Comparison of ENCODE assay signal across 8 mouse cellular contexts in genomic region chr13:102898374-102899131, GRCm38 (mm10).
DNase-seq lines count a peak whose midpoint lies in the region; ATAC-seq and TF ChIP-seq lines count a peak whose summit lies in the region.

No protein-coding gene starts in this region.

- H3K4me3 ChIP-seq in liver, postnatal 0 days (ENCODE audit: low read depth, low read length): no peak overlapping the region
- no peak overlapping the region for H3K4me3 ChIP-seq in spleen, adult 2 months (ENCODE audit: extremely low read depth, insufficient read depth, insufficient read length)

- H3K27ac ChIP-seq in liver, postnatal 0 days (ENCODE audit: low read depth): peak overlapping the region; percentile 56; the same call in 1 of the 2 replicates
- peak overlapping the region; percentile 84 for H3K27ac ChIP-seq in spleen, adult 2 months (ENCODE audit: insufficient read depth, low read length)

- H3K36me3 ChIP-seq in liver, postnatal 0 days (replicated peaks; ENCODE audit: insufficient read depth, low read length): no peaks in the 10 kb centered on the region
- no peaks in the 10 kb centered on the region for H3K36me3 ChIP-seq in spleen, adult 2 months (ENCODE audit: control insufficient read depth, insufficient read depth, low read length)

- 0 out of 2 replicates have a peak, but pooled peaks have one; percentile 40 for ATAC-seq in erythroid progenitor cell, adult 5-6 weeks (replicated peaks; ENCODE audit: low FRiP score, poor library complexity, severe bottlenecking)
- peak; percentile 56 for ATAC-seq in liver, postnatal 0 days
- ATAC-seq in cerebellum, adult (ENCODE audit: insufficient number of reproducible peaks, low FRiP score, low TSS enrichment): no peak

- 45% methylated on average over 15 of the region's 15 CpGs for WGBS in liver, postnatal 0 days (ENCODE audit: insufficient replicate concordance)
- WGBS in spleen, adult 2 months: 34% methylated on average over 15 of the region's 15 CpGs

- H3K27me3 ChIP-seq in liver, postnatal 0 days (ENCODE audit: insufficient read depth, low read length): no peaks in the 10 kb centered on the region
- H3K27me3 ChIP-seq in spleen, adult 2 months (ENCODE audit: control insufficient read depth, insufficient read depth, low read length): no peaks in the 10 kb centered on the region

- H3K4me1 ChIP-seq in liver, postnatal 0 days (ENCODE audit: insufficient read depth): peaks cover 18% of the 10 kb centered on the region
- peaks cover 41% of the 10 kb centered on the region for H3K4me1 ChIP-seq in spleen, adult 2 months (ENCODE audit: control insufficient read depth, insufficient read depth, insufficient read length)

- no peak for TF ChIP-seq POLR2A in spleen, adult 2 months (IDR thresholded peaks at IDR 0.05; ENCODE audit: low read depth, low read length)

- H3K9ac ChIP-seq in liver, postnatal 0 days (replicated peaks): no peak overlapping the region

- TF ChIP-seq CTCF in liver, postnatal 0 days (IDR thresholded peaks at IDR 0.05; ENCODE audit: low read depth): no peak
- no peak for TF ChIP-seq CTCF in spleen, adult 2 months (IDR thresholded peaks at IDR 0.05; ENCODE audit: extremely low read depth, insufficient read depth, insufficient read length, insufficient replicate concordance)

- 0 out of 2 replicates have a peak overlapping the region, but pooled peaks have one; percentile 11 for H3K4me2 ChIP-seq in liver, postnatal 0 days (ENCODE audit: low read depth, low read length)

- no peak for TF ChIP-seq EP300 in liver, postnatal 0 days (IDR thresholded peaks at IDR 0.05; ENCODE audit: low read depth)

- DNase-seq in 3T3-L1 (ENCODE audit: low read depth, low spot score) (peak; percentile 74), ES-CJ7 (ENCODE audit: low read depth, low spot score) (peak; percentile 64)
- peak; percentile 31 for DNase-seq in heart, postnatal 4 days
- peak; percentile 39 for DNase-seq in liver, postnatal 0 days
- DNase-seq in spleen, adult 2 months (ENCODE audit: low read depth in 1 of 2, low spot score in 2 of 2): peak in 1 of 2 experiments; percentile 67
- no peak for DNase-seq in layer of hippocampus, adult 18-20 months (ENCODE audit: low spot score in 2 of 2)

- no peaks in the 10 kb centered on the region for H3K9me3 ChIP-seq in liver, postnatal 0 days (ENCODE audit: low read length)

Comparison
In these comparisons a context has a peak if more than half of its experiments do, and no peak if none do; other contexts are left out.
1. DNase-seq: peak in 3T3-L1 (single experiment), ES-CJ7 (single experiment), heart, postnatal 4 days (single experiment) and liver, postnatal 0 days (single experiment); none in layer of hippocampus, adult 18-20 months (0 of 2).